Mouse (Mus musculus) stomach, embryonic 16.5 days (tissue): ENCODE measurements at regions not wholly inside any gene's neighbourhood (a gene's known extent, or its start where the extent isn't known, plus 50 kb on each side); places are given as distances from the start of the nearest gene placed in this dataset.

Experiments used
- ATAC-seq: fragments of 200-750 bp; cut with Nextera tagmentation; 2 replicates; pipeline ENCODE4 v1.8.0; 2017; ENCODE audit warnings: moderate number of reproducible peaks, moderate TSS enrichment; ENCODE audit not compliant: insufficient read depth, low FRiP score
- H3K27ac ChIP-seq: fragments of 300-500 bp; sonication (generic); 2 replicates; pipeline ENCODE4 v1.5.1; 2014; ENCODE audit warnings: low read length
- H3K27me3 ChIP-seq: fragments of 300-500 bp; sonication (generic); 2 replicates; pipeline ENCODE4 v1.6.1; 2014; ENCODE audit warnings: low read length, control low read depth, mixed read lengths; ENCODE audit not compliant: control insufficient read depth, insufficient read depth
- H3K36me3 ChIP-seq: fragments of 300-500 bp; sonication (generic); 2 replicates; pipeline ENCODE4 v1.6.1; 2014; ENCODE audit warnings: low read length; ENCODE audit not compliant: control insufficient read depth, insufficient read depth
- H3K4me1 ChIP-seq: fragments of 300-500 bp; sonication (generic); 2 replicates; pipeline ENCODE4 v1.6.1; 2014; ENCODE audit warnings: low read length, control low read depth, mixed read lengths; ENCODE audit not compliant: control insufficient read depth, insufficient read depth
- H3K4me2 ChIP-seq: fragments of 300-500 bp; sonication (generic); 2 replicates; pipeline ENCODE4 v1.6.1; 2014; ENCODE audit warnings: low read depth, low read length, mixed read lengths
- H3K4me3 ChIP-seq: fragments of 300-500 bp; sonication (generic); replicated peaks from 2 replicates; pipeline ENCODE4 v1.5.1; 2014; ENCODE audit warnings: mild to moderate bottlenecking, low read length
- H3K9ac ChIP-seq: fragments of 300-500 bp; sonication (generic); 2 replicates; pipeline ENCODE4 v1.6.1; 2014; ENCODE audit warnings: low read length
- H3K9me3 ChIP-seq: fragments of 300-500 bp; sonication (generic); replicated peaks from 2 replicates; pipeline ENCODE4 v1.6.1; 2016; ENCODE audit warnings: low read length, control low read depth; ENCODE audit not compliant: control insufficient read depth
- WGBS: fragments of 180-500 bp; shearing (Covaris S2); extraction: QIAGEN DNeasy Blood & Tissue Kit; methylation state at CpG from one replicate; pipeline ENCODE4 v1.1.7; 2014; 5-methylcytosine and 5-hydroxymethylcytosine counted together

DNA sequence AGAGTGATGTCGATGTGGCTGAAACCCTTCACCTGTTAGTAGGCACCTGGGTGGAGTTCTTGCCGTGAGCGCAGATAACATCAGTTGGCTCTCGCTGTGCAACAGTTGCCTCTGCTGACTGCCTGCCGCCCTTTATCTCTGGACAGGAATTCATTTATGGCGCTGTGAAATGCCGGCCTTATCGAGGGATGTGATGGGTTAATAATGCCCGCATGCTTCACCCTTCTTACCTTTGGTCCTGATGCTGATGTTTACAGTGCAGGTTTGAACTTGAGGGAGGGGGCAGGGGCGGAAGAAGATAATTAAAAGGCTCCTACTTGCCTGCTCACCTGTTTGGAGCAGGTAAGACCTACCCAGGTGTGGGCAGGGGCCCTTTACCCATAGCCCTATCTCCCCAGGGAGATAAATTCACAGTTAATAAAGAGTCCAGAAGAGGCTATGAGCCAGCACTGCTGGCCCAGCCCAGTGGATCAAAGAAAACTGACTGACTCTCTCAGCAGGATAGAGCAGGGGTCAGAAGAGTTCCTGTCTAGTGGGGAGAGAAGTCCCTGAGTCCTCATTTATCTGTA lies 509.4 kb downstream of the Med13l start:
- ATAC-seq = peak; percentile 52; the same call in 1 of the 2 replicates
- Histone ChIP-seq H3K4me2 (no peak overlapping the region), H3K4me1 (no peaks in the 10 kb centered on the region), H3K9me3 (no peaks in the 10 kb centered on the region; the same call in 1 of the 2 replicates), H3K27ac (no peak overlapping the region), H3K36me3 (no peaks in the 10 kb centered on the region), H3K27me3 (no peaks in the 10 kb centered on the region), H3K9ac (no peak overlapping the region), H3K4me3 (no peak overlapping the region)
- WGBS = 54% methylated on average over 10 of the region's 10 CpGs

DNA sequence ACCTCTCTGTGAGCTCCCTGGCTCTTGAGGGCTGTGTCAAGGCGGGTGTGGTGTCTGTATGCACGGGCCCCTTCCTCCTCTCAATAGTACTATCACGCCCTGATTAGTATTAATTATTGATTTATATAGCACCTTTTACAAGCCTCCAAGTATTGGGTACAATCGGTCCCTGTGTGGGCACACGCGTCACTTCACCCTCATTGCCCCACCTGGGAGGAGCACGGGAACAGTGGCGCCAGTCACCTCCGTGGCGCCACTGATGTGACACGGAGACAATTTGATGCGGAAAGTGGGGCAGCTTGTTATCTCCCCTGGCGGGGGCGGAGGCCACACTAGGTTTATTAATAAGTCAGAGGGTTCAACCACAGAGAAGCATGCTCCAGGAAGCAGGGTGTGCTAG lies 512.2 kb downstream of the Med13l start:
- H3K36me3 ChIP-seq = no peaks in the 10 kb centered on the region
- no peak overlapping the region for H3K4me3 ChIP-seq
- 92% methylated on average over 14 of the region's 14 CpGs for WGBS
- no peak overlapping the region for H3K27ac ChIP-seq
- H3K4me1 ChIP-seq = no peaks in the 10 kb centered on the region
- H3K9me3 ChIP-seq = no peaks in the 10 kb centered on the region; the same call in 1 of the 2 replicates
- no peak overlapping the region for H3K9ac ChIP-seq
- no peaks in the 10 kb centered on the region for H3K27me3 ChIP-seq
- no peak overlapping the region for H3K4me2 ChIP-seq
- peak; percentile 19; the same call in 1 of the 2 replicates for ATAC-seq

- no peak overlapping the region for H3K4me2 ChIP-seq
- peaks cover 7% of the 10 kb centered on the region; the same call in 1 of the 2 replicates for H3K4me1 ChIP-seq
- 0 out of 2 replicates have a peak, but pooled peaks cover 3% of the 10 kb centered on the region for H3K9me3 ChIP-seq
- no peak overlapping the region for H3K4me3 ChIP-seq
- no peak overlapping the region for H3K9ac ChIP-seq
- ATAC-seq = no peak
- H3K27ac ChIP-seq = no peak overlapping the region
- H3K36me3 ChIP-seq = no peaks in the 10 kb centered on the region
- peaks cover 7% of the 10 kb centered on the region for H3K27me3 ChIP-seq
- WGBS = 79% methylated on average over 5 of the region's 5 CpGs
Measured at GRCm38 (mm10) chr5:119080747-119081146, 520.3 kb downstream of the Med13l start.

DNA sequence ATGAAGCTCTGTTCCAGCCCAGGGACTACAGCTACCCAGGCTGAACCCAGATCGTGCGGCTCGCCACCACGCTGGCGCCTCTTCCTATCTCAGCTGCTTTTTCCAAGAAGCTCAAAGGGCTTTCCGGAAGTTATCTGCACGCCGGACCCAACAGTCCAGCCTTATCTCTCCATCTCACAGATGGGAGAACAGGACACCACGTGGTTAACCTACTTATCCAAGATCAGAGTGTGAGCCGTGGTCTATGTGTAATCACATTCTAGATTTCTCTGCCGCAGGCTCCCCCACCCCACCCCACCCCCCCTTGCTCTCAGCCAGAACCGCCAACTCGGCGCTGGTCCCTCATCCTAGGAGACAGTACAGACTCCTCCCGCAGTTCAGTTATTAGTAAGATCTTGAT lies 522.4 kb downstream of the Med13l start:
- Histone ChIP-seq H3K9ac (no peak overlapping the region), H3K4me1 (peaks cover 19% of the 10 kb centered on the region), H3K9me3 (0 out of 2 replicates have a peak, but pooled peaks cover 3% of the 10 kb centered on the region), H3K4me2 (no peak overlapping the region), H3K36me3 (no peaks in the 10 kb centered on the region), H3K4me3 (no peak overlapping the region), H3K27ac (no peak overlapping the region), H3K27me3 (peaks cover 14% of the 10 kb centered on the region)
- no peak for ATAC-seq
- 53% methylated on average over 15 of the region's 15 CpGs for WGBS

- Histone ChIP-seq H3K9ac (peak overlapping the region; percentile 56; the same call in 1 of the 2 replicates), H3K4me2 (peak overlapping the region; percentile 50), H3K36me3 (no peaks in the 10 kb centered on the region), H3K27ac (no peak overlapping the region), H3K27me3 (no peaks in the 10 kb centered on the region), H3K9me3 (no peaks in the 10 kb centered on the region), H3K4me3 (peak overlapping the region; percentile 28), H3K4me1 (0 out of 2 replicates have a peak, but pooled peaks cover 4% of the 10 kb centered on the region)
- no peak; the same call in 1 of the 2 replicates for ATAC-seq
- WGBS = 4% methylated on average over 17 of the region's 17 CpGs
Measured at GRCm38 (mm10) chr5:119097576-119098193, 537.2 kb downstream of the Med13l start.

- Histone ChIP-seq H3K9ac (no peak overlapping the region), H3K4me2 (no peak overlapping the region), H3K9me3 (no peaks in the 10 kb centered on the region), H3K4me3 (no peak overlapping the region), H3K27me3 (no peaks in the 10 kb centered on the region), H3K27ac (no peak overlapping the region), H3K4me1 (0 out of 2 replicates have a peak, but pooled peaks cover 4% of the 10 kb centered on the region), H3K36me3 (no peaks in the 10 kb centered on the region)
- ATAC-seq = no peak
- WGBS = 63% methylated on average over 6 of the region's 6 CpGs
Measured at GRCm38 (mm10) chr5:119099817-119100216, 539.3 kb downstream of the Med13l start.

- no peak overlapping the region for H3K27ac ChIP-seq
- H3K4me3 ChIP-seq = no peak overlapping the region
- no peaks in the 10 kb centered on the region for H3K9me3 ChIP-seq
- 32% methylated on average over 1 of the region's 1 CpGs for WGBS
- no peaks in the 10 kb centered on the region for H3K27me3 ChIP-seq
- no peak for ATAC-seq
- no peaks in the 10 kb centered on the region for H3K36me3 ChIP-seq
- no peaks in the 10 kb centered on the region for H3K4me1 ChIP-seq
- no peak overlapping the region for H3K9ac ChIP-seq
- H3K4me2 ChIP-seq = no peak overlapping the region
Measured at GRCm38 (mm10) chr5:119103503-119103902, 543.0 kb downstream of the Med13l start.

GRCm38 (mm10) chr5:119107898-119108297 lies 547.4 kb downstream of the Med13l start:
- no peak overlapping the region for H3K9ac ChIP-seq
- H3K27me3 ChIP-seq = no peaks in the 10 kb centered on the region
- H3K4me2 ChIP-seq = no peak overlapping the region
- no peak for ATAC-seq
- H3K4me3 ChIP-seq = no peak overlapping the region
- H3K4me1 ChIP-seq = peaks cover 9% of the 10 kb centered on the region; the same call in 1 of the 2 replicates
- H3K27ac ChIP-seq = no peak overlapping the region
- H3K36me3 ChIP-seq = no peaks in the 10 kb centered on the region
- WGBS = 73% methylated on average over 4 of the region's 4 CpGs
- H3K9me3 ChIP-seq = no peaks in the 10 kb centered on the region

- Histone ChIP-seq H3K4me3 (no peak overlapping the region), H3K4me1 (peaks cover 11% of the 10 kb centered on the region; the same call in 1 of the 2 replicates), H3K9ac (no peak overlapping the region), H3K36me3 (no peaks in the 10 kb centered on the region), H3K9me3 (no peaks in the 10 kb centered on the region), H3K4me2 (no peak overlapping the region), H3K27me3 (no peaks in the 10 kb centered on the region), H3K27ac (no peak overlapping the region)
- WGBS = 85% methylated on average over 1 of the region's 1 CpGs
- ATAC-seq = no peak
Measured at GRCm38 (mm10) chr5:119109501-119109900, 549.0 kb downstream of the Med13l start.
